Mouse (Mus musculus): ENCODE data around the gene Fam71d. TPM values are rescaled to one million over a fixed set of nuclear protein-coding genes. Genes with fewer than 3 reads are reported as not detected.

The Fam71d gene
- polyA plus RNA-seq (2014; fragmentation: Nextera tagmentation; extraction: Ambion mirVana): not detected in 2 replicates

GRCm38 (mm10) chr12:78691325-78691724 is at the start of gene Fam71d:
Gene Fam71d, plus strand, starts transcription at chr12:78691535.
- 74% methylated on average over 1 of the region's 1 CpGs for WGBS
- ATAC-seq (ENCODE audit: low FRiP score) (no peak), DNase-seq (ENCODE audit: low spot score, missing footprints) (no peak)
- H3K4me1 ChIP-seq (ENCODE audit: control insufficient read depth, insufficient read depth, low read length): no peaks in the 10 kb centered on the region
- no peaks in the 10 kb centered on the region for H3K36me3 ChIP-seq (ENCODE audit: control insufficient read depth, insufficient read depth, low read length)
- no peak within 1 kb of the TSS for H3K4me2 ChIP-seq
- H3K27me3 ChIP-seq (ENCODE audit: control insufficient read depth, insufficient read depth, low read length): no peaks in the 10 kb centered on the region
- H3K27ac ChIP-seq (ENCODE audit: low read depth, low read length): no peak within 1 kb of the TSS
- H3K9me3 ChIP-seq (ENCODE audit: control insufficient read depth, low read length): no peaks in the 10 kb centered on the region
- H3K9ac ChIP-seq (ENCODE audit: low read length): no peak within 1 kb of the TSS
- H3K4me3 ChIP-seq (ENCODE audit: low read depth, low read length): no peak within 1 kb of the TSS

GRCm38 (mm10) chr12:78643691-78644090 is 47.6 kb upstream of the Fam71d start:
- Histone ChIP-seq H3K4me2 (no peak overlapping the region), H3K9me3 (ENCODE audit: control insufficient read depth, low read length) (no peaks in the 10 kb centered on the region), H3K27ac (ENCODE audit: low read depth, low read length) (no peak overlapping the region), H3K4me3 (ENCODE audit: low read depth, low read length) (no peak overlapping the region), H3K9ac (ENCODE audit: low read length) (no peak overlapping the region), H3K36me3 (ENCODE audit: control insufficient read depth, insufficient read depth, low read length) (no peaks in the 10 kb centered on the region), H3K4me1 (ENCODE audit: control insufficient read depth, insufficient read depth, low read length) (no peaks in the 10 kb centered on the region), H3K27me3 (ENCODE audit: control insufficient read depth, insufficient read depth, low read length) (no peaks in the 10 kb centered on the region)
- no peak for ATAC-seq (ENCODE audit: low FRiP score)
- 92% methylated on average over 2 of the region's 2 CpGs for WGBS
- no peak for DNase-seq (ENCODE audit: low spot score, missing footprints)

DNA sequence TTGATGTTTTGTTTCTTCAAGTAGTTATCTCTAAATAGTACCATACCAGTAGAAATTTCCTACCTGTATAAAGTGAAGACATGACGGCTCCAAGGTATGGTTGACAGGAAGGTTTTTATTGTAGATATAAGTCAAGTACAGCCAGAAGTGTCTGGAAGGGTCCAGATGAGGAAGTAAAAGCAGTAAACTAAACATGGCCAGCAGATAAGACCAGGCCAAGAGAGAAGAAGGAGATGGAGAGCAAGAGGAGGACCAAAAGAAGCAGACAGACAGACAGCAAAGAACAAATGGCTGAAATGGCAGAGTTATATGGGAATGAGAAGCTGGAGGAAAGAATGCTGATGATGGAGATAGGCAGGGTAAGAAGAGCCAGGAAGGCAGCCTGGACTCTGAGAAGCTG is 46.1 kb upstream of the Fam71d start:
- Histone ChIP-seq H3K27ac (ENCODE audit: low read depth, low read length) (no peak overlapping the region), H3K9ac (ENCODE audit: low read length) (no peak overlapping the region)

GRCm38 (mm10) chr12:78659718-78660304 is 31.5 kb upstream of the Fam71d start:
- DNase-seq (ENCODE audit: low spot score, missing footprints) (no peak), ATAC-seq (ENCODE audit: low FRiP score) (no peak)
- Histone ChIP-seq H3K27me3 (ENCODE audit: control insufficient read depth, insufficient read depth, low read length) (no peaks in the 10 kb centered on the region), H3K36me3 (ENCODE audit: control insufficient read depth, insufficient read depth, low read length) (no peaks in the 10 kb centered on the region), H3K27ac (ENCODE audit: low read depth, low read length) (no peak overlapping the region), H3K4me3 (ENCODE audit: low read depth, low read length) (no peak overlapping the region), H3K4me1 (ENCODE audit: control insufficient read depth, insufficient read depth, low read length) (no peaks in the 10 kb centered on the region), H3K4me2 (no peak overlapping the region), H3K9ac (ENCODE audit: low read length) (no peak overlapping the region), H3K9me3 (ENCODE audit: control insufficient read depth, low read length) (no peaks in the 10 kb centered on the region)
- WGBS: 63% methylated on average over 2 of the region's 2 CpGs

More for the DNA sequence above, 46.1 kb upstream of the Fam71d start:
- ATAC-seq (ENCODE audit: low FRiP score): no peak
- no peaks in the 10 kb centered on the region for H3K9me3 ChIP-seq (ENCODE audit: control insufficient read depth, low read length)
- H3K4me1 ChIP-seq (ENCODE audit: control insufficient read depth, insufficient read depth, low read length): no peaks in the 10 kb centered on the region
- WGBS: 88% methylated on average over 1 of the region's 1 CpGs
- H3K27me3 ChIP-seq (ENCODE audit: control insufficient read depth, insufficient read depth, low read length): no peaks in the 10 kb centered on the region
- no peaks in the 10 kb centered on the region for H3K36me3 ChIP-seq (ENCODE audit: control insufficient read depth, insufficient read depth, low read length)
- H3K4me3 ChIP-seq (ENCODE audit: low read depth, low read length): no peak overlapping the region
- DNase-seq (ENCODE audit: low spot score, missing footprints): no peak
- no peak overlapping the region for H3K4me2 ChIP-seq

- Histone ChIP-seq H3K9me3 (ENCODE audit: control insufficient read depth, low read length) (no peaks in the 10 kb centered on the region), H3K36me3 (ENCODE audit: control insufficient read depth, insufficient read depth, low read length) (no peaks in the 10 kb centered on the region), H3K4me1 (ENCODE audit: control insufficient read depth, insufficient read depth, low read length) (no peaks in the 10 kb centered on the region), H3K4me3 (ENCODE audit: low read depth, low read length) (no peak overlapping the region), H3K27ac (ENCODE audit: low read depth, low read length) (no peak overlapping the region), H3K4me2 (no peak overlapping the region), H3K9ac (ENCODE audit: low read length) (no peak overlapping the region), H3K27me3 (ENCODE audit: control insufficient read depth, insufficient read depth, low read length) (no peaks in the 10 kb centered on the region)
- 91% methylated on average over 5 of the region's 5 CpGs for WGBS
- ATAC-seq (ENCODE audit: low FRiP score) (no peak), DNase-seq (ENCODE audit: low spot score, missing footprints) (no peak)
Observed at GRCm38 (mm10) chr12:78678101-78678806, 13.1 kb upstream of the Fam71d start.

GRCm38 (mm10) chr12:78678807-78679189 is 12.5 kb upstream of the Fam71d start:
- Histone ChIP-seq H3K4me1 (ENCODE audit: control insufficient read depth, insufficient read depth, low read length) (no peaks in the 10 kb centered on the region), H3K4me3 (ENCODE audit: low read depth, low read length) (no peak overlapping the region), H3K27me3 (ENCODE audit: control insufficient read depth, insufficient read depth, low read length) (no peaks in the 10 kb centered on the region), H3K9me3 (ENCODE audit: control insufficient read depth, low read length) (no peaks in the 10 kb centered on the region), H3K4me2 (no peak overlapping the region), H3K36me3 (ENCODE audit: control insufficient read depth, insufficient read depth, low read length) (no peaks in the 10 kb centered on the region), H3K9ac (ENCODE audit: low read length) (no peak overlapping the region), H3K27ac (ENCODE audit: low read depth, low read length) (no peak overlapping the region)
- DNase-seq (ENCODE audit: low spot score, missing footprints): no peak
- 90% methylated on average over 2 of the region's 2 CpGs for WGBS
- no peak for ATAC-seq (ENCODE audit: low FRiP score)

DNA sequence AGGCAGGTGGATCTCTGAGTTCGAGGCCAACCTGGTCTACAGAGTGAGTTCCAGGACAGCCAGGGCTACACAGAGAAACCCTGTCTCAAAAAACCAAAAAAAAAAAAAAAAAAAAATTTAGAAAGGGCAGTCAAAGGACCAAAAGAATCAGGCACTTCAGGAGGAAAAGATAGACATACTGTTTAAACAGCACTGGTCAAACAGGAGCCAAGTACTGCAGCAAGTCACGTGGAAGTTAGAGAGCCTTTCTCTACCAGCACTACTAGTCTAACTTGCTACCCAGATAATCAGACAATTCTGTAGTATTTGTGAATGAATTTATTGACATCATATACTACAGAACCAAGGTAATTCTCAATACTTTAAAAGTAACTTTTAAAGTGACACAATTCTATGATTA is 10.3 kb upstream of the Fam71d start:
- Histone ChIP-seq H3K4me3 (ENCODE audit: low read depth, low read length) (no peak overlapping the region), H3K36me3 (ENCODE audit: control insufficient read depth, insufficient read depth, low read length) (no peaks in the 10 kb centered on the region), H3K4me2 (no peak overlapping the region), H3K27me3 (ENCODE audit: control insufficient read depth, insufficient read depth, low read length) (no peaks in the 10 kb centered on the region), H3K9me3 (ENCODE audit: control insufficient read depth, low read length) (no peaks in the 10 kb centered on the region), H3K27ac (ENCODE audit: low read depth, low read length) (no peak overlapping the region), H3K4me1 (ENCODE audit: control insufficient read depth, insufficient read depth, low read length) (no peaks in the 10 kb centered on the region), H3K9ac (ENCODE audit: low read length) (no peak overlapping the region)
- ATAC-seq (ENCODE audit: low FRiP score) (no peak), DNase-seq (ENCODE audit: low spot score, missing footprints) (no peak)
- 79% methylated on average over 2 of the region's 2 CpGs for WGBS

GRCm38 (mm10) chr12:78682279-78682678 is 9.1 kb upstream of the Fam71d start:
- WGBS: 81% methylated on average over 4 of the region's 4 CpGs
- no peak for DNase-seq (ENCODE audit: low spot score, missing footprints)
- Histone ChIP-seq H3K9me3 (ENCODE audit: control insufficient read depth, low read length) (no peaks in the 10 kb centered on the region), H3K27ac (ENCODE audit: low read depth, low read length) (no peak overlapping the region), H3K9ac (ENCODE audit: low read length) (no peak overlapping the region), H3K4me2 (no peak overlapping the region), H3K4me1 (ENCODE audit: control insufficient read depth, insufficient read depth, low read length) (no peaks in the 10 kb centered on the region), H3K36me3 (ENCODE audit: control insufficient read depth, insufficient read depth, low read length) (no peaks in the 10 kb centered on the region), H3K4me3 (ENCODE audit: low read depth, low read length) (no peak overlapping the region), H3K27me3 (ENCODE audit: control insufficient read depth, insufficient read depth, low read length) (no peaks in the 10 kb centered on the region)
- ATAC-seq (ENCODE audit: low FRiP score): no peak

DNA sequence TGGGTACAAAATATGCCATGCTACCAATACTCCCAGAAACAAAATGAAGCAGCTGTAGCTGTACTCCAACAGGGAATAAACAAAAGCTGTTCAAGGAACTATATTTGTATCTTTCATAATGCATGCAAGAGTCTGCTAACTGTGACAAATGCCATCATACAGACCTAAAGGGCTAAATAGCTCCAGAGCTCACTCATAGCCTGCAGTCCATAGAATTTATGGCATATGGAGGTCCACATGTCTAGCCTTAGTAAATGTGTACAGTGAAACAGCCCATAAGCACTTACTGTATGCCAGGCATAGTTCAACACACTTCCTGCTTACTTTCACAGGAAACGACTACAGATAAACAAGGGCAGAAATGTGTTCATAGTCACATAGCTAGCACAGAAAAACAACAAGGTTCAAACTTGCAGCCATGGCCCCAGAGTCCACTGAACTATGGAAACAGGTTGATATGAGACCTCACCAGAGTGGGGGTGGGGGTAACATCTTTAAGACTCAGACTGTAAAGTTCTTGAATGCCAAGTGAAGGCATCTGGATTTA is 5.6 kb upstream of the Fam71d start:
- Histone ChIP-seq H3K9me3 (ENCODE audit: control insufficient read depth, low read length) (no peaks in the 10 kb centered on the region), H3K4me2 (no peak overlapping the region), H3K27ac (ENCODE audit: low read depth, low read length) (no peak overlapping the region), H3K27me3 (ENCODE audit: control insufficient read depth, insufficient read depth, low read length) (no peaks in the 10 kb centered on the region), H3K9ac (ENCODE audit: low read length) (no peak overlapping the region), H3K36me3 (ENCODE audit: control insufficient read depth, insufficient read depth, low read length) (no peaks in the 10 kb centered on the region), H3K4me3 (ENCODE audit: low read depth, low read length) (no peak overlapping the region), H3K4me1 (ENCODE audit: control insufficient read depth, insufficient read depth, low read length) (no peaks in the 10 kb centered on the region)
- ATAC-seq (ENCODE audit: low FRiP score): no peak
- DNase-seq (ENCODE audit: low spot score, missing footprints): no peak
- WGBS: 83% methylated on average over 1 of the region's 1 CpGs
